Mouse (Mus musculus) small intestine, adult 2 months (tissue): ENCODE results near the gene Havcr1. TPM values are rescaled to one million over a fixed set of nuclear protein-coding genes. Genes with fewer than 3 reads are reported as not detected.
"Not testable (repeated sequence)": the region's sequence is repeated elsewhere in the genome, so short reads cannot be mapped to it uniquely, and the experiment has no call there.

Experiments
- H3K27ac ChIP-seq: fragments of 200-500 bp; 2 replicates; pipeline ENCODE4 v1.5.1; 2012; ENCODE audit warnings: low read depth, low read length, control low read depth, inconsistent platforms; ENCODE audit not compliant: insufficient read depth
- H3K27me3 ChIP-seq: fragments of 200-500 bp; 2 replicates; pipeline ENCODE4 v1.6.1; 2012; ENCODE audit warnings: mild to moderate bottlenecking, moderate library complexity, low read length, inconsistent platforms; ENCODE audit not compliant: control insufficient read depth, insufficient read depth
- H3K36me3 ChIP-seq: fragments of 200-500 bp; 2 replicates; pipeline ENCODE4 v1.6.1; 2012; ENCODE audit warnings: mild to moderate bottlenecking, low read length, control low read depth, inconsistent platforms; ENCODE audit not compliant: control insufficient read depth, insufficient read depth
- H3K4me1 ChIP-seq: fragments of 200-500 bp; 2 replicates; pipeline ENCODE4 v1.6.1; 2012; ENCODE audit warnings: low read length, inconsistent platforms, mixed read lengths; ENCODE audit not compliant: control insufficient read depth, insufficient read depth, insufficient read length
- H3K4me3 ChIP-seq: fragments of 200-500 bp; 2 replicates; pipeline ENCODE4 v1.5.1; 2012; ENCODE audit warnings: low read depth, mild to moderate bottlenecking, control low read depth, inconsistent platforms, low read length, moderate library complexity
- CTCF ChIP-seq: fragments of 200-500 bp; IDR thresholded peaks from 2 replicates; pipeline ENCODE4 v1.5.1; 2012; ENCODE audit warnings: low read depth, mild to moderate bottlenecking, control low read depth, inconsistent platforms, low read length, moderate library complexity, mixed read lengths; ENCODE audit not compliant: insufficient replicate concordance, insufficient read length; ENCODE audit errors: extremely low read depth
- POLR2A ChIP-seq: fragments of 200-500 bp; IDR thresholded peaks from 2 replicates; pipeline ENCODE4 v1.6.1; 2012; ENCODE audit warnings: low read depth, mild to moderate bottlenecking, control low read depth, inconsistent platforms, low read length, moderate library complexity
- WGBS: fragments of 180-500 bp; shearing (Covaris S2); methylation state at CpG from one replicate; pipeline ENCODE4 v1.1.7; 2018; 5-methylcytosine and 5-hydroxymethylcytosine counted together
- polyA plus RNA-seq: library from polyadenylated mRNA; depleted of rRNA; stranded (reverse); fragments of >200 nt; gene quantifications from 2 replicates; pipeline ENCODE4 v1.2.3, GENCODE M21; 2012

The Havcr1 gene
- polyA plus RNA-seq, 1 experiment: 0.10 TPM

- no peak for TF ChIP-seq CTCF
- Histone ChIP-seq H3K36me3 (no peaks in the 10 kb centered on the region), H3K27ac (no peak overlapping the region), H3K4me3 (no peak overlapping the region), H3K4me1 (no peaks in the 10 kb centered on the region), H3K27me3 (no peaks in the 10 kb centered on the region)
- WGBS: 41% methylated on average over 2 of the region's 2 CpGs
These were observed 18.8 kb downstream of the Havcr1 start for GRCm38 (mm10) chr11:46753662-46754061.

GRCm38 (mm10) chr11:46754669-46755068 is 19.8 kb downstream of the Havcr1 start:
- Histone ChIP-seq H3K36me3 (no peaks in the 10 kb centered on the region), H3K27me3 (no peaks in the 10 kb centered on the region), H3K4me3 (no peak overlapping the region), H3K27ac (no peak overlapping the region), H3K4me1 (no peaks in the 10 kb centered on the region)
- TF ChIP-seq POLR2A (no peak), CTCF (no peak)
- 92% methylated on average over 4 of the region's 4 CpGs for WGBS

GRCm38 (mm10) chr11:46755714-46756113 is 20.8 kb downstream of the Havcr1 start:
- H3K27me3 ChIP-seq, H3K4me3 ChIP-seq, H3K27ac ChIP-seq, H3K4me1 ChIP-seq, H3K36me3 ChIP-seq: not testable (repeated sequence)
- WGBS: 73% methylated on average over 6 of the region's 6 CpGs

GRCm38 (mm10) chr11:46776879-46777278 is 42.0 kb downstream of the Havcr1 start:
- H3K4me3 ChIP-seq: no peak overlapping the region
- no peak for TF ChIP-seq CTCF
- no peak for TF ChIP-seq POLR2A

GRCm38 (mm10) chr11:46779811-46780210 is 44.9 kb downstream of the Havcr1 start:
- H3K4me3 ChIP-seq: no peak overlapping the region
- 79% methylated on average over 2 of the region's 2 CpGs for WGBS
- no peaks in the 10 kb centered on the region for H3K4me1 ChIP-seq
- no peaks in the 10 kb centered on the region for H3K36me3 ChIP-seq
- H3K27me3 ChIP-seq: no peaks in the 10 kb centered on the region
- H3K27ac ChIP-seq: no peak overlapping the region
- no peak for TF ChIP-seq CTCF
- TF ChIP-seq POLR2A: no peak

More at GRCm38 (mm10) chr11:46776879-46777278, 42.0 kb downstream of the Havcr1 start:
- no peaks in the 10 kb centered on the region for H3K27me3 ChIP-seq
- H3K4me1 ChIP-seq: no peaks in the 10 kb centered on the region
- no peak overlapping the region for H3K27ac ChIP-seq
- H3K36me3 ChIP-seq: no peaks in the 10 kb centered on the region
- 61% methylated on average over 3 of the region's 3 CpGs for WGBS

- H3K4me1 ChIP-seq: no peaks in the 10 kb centered on the region
- TF ChIP-seq CTCF (no peak), POLR2A (no peak)
These were observed 69.6 kb downstream of the Havcr1 start for GRCm38 (mm10) chr11:46804440-46804839.

GRCm38 (mm10) chr11:46810511-46810910 is 75.6 kb downstream of the Havcr1 start, which contains the start of gene Timd4:
Gene Timd4 (plus strand): TSS chr11:46810800.
- Histone ChIP-seq H3K27ac (no peak within 1 kb of the TSS), H3K27me3 (no peaks in the 10 kb centered on the region), H3K36me3 (no peaks in the 10 kb centered on the region), H3K4me1 (no peaks in the 10 kb centered on the region), H3K4me3 (no peak within 1 kb of the TSS)
- TF ChIP-seq CTCF (no peak), POLR2A (no peak)
- WGBS: 75% methylated on average over 5 of the region's 5 CpGs

More at GRCm38 (mm10) chr11:46804440-46804839, 69.6 kb downstream of the Havcr1 start:
- 76% methylated on average over 2 of the region's 2 CpGs for WGBS
- no peaks in the 10 kb centered on the region for H3K27me3 ChIP-seq
- no peaks in the 10 kb centered on the region for H3K36me3 ChIP-seq
- H3K4me3 ChIP-seq: no peak overlapping the region
- no peak overlapping the region for H3K27ac ChIP-seq

GRCm38 (mm10) chr11:46817692-46818091 is 82.8 kb downstream of the Havcr1 start:
- TF ChIP-seq POLR2A: no peak
- no peak for TF ChIP-seq CTCF
- Histone ChIP-seq H3K4me3 (no peak overlapping the region), H3K4me1 (no peaks in the 10 kb centered on the region), H3K36me3 (no peaks in the 10 kb centered on the region), H3K27ac (no peak overlapping the region), H3K27me3 (no peaks in the 10 kb centered on the region)
- 75% methylated on average over 5 of the region's 5 CpGs for WGBS
